Mouse (Mus musculus) megakaryocyte, embryonic 14.5 days (primary cell): ENCODE data around the gene Ccne1. TPM values are rescaled to one million over a fixed set of nuclear protein-coding genes. Genes with fewer than 3 reads are reported as not detected.

Experiments
- H3K27me3 ChIP-seq: replicated peaks from 2 replicates; pipeline ENCODE3; 2012; ENCODE audit warnings: inconsistent platforms
- H3K36me3 ChIP-seq: replicated peaks from 2 replicates; pipeline ENCODE3; 2012; ENCODE audit warnings: low read length, inconsistent platforms, mixed read lengths
- H3K4me1 ChIP-seq: 2 replicates; pipeline ENCODE4 v1.6.1; 2012; ENCODE audit warnings: inconsistent platforms
- H3K4me3 ChIP-seq: replicated peaks from 2 replicates; pipeline ENCODE3; 2012; ENCODE audit warnings: moderate library complexity, mild to moderate bottlenecking, inconsistent platforms
- H3K9me3 ChIP-seq: 2 replicates; pipeline ENCODE4 v1.6.1; 2012; ENCODE audit warnings: inconsistent platforms
- FLI1 ChIP-seq: IDR thresholded peaks from 2 replicates; pipeline ENCODE4 v1.6.1; 2012; ENCODE audit warnings: low read length, inconsistent platforms, mixed read lengths
- GATA1 ChIP-seq: IDR thresholded peaks from 3 replicates; pipeline ENCODE4 v1.6.1; 2012; ENCODE audit warnings: mixed read lengths, low read length, inconsistent platforms, borderline replicate concordance
- polyA plus RNA-seq: library from polyadenylated mRNA; stranded (reverse); fragments of >175 nt; gene quantifications from 2 replicates; pipeline ENCODE4 v1.2.3, GENCODE M21; 2012; ENCODE audit warnings: low replicate concordance; ENCODE audit not compliant: insufficient read depth

The Ccne1 gene
- polyA plus RNA-seq = 5.8 and 5.9 TPM in 2 replicates

- H3K4me3 ChIP-seq = peak within 1 kb of the TSS; percentile 95
- TF ChIP-seq FLI1 (no peak), GATA1 (no peak)
- H3K4me1 ChIP-seq = peaks cover 31% of the 10 kb centered on the region
- H3K9me3 ChIP-seq = no peaks in the 10 kb centered on the region
- peaks cover 14% of the 10 kb centered on the region for H3K36me3 ChIP-seq
- H3K27me3 ChIP-seq = peaks cover 6% of the 10 kb centered on the region
Measured at GRCm38 (mm10) chr7:38107371-38108259, at the start of gene Ccne1. Ccne1 (minus strand) TSS chr7:38107534.

GRCm38 (mm10) chr7:38155829-38156228, 48.5 kb upstream of the Ccne1 start:
- Histone ChIP-seq H3K4me1 (no peaks in the 10 kb centered on the region), H3K36me3 (no peaks in the 10 kb centered on the region), H3K27me3 (peaks cover 17% of the 10 kb centered on the region), H3K4me3 (no peak overlapping the region), H3K9me3 (no peaks in the 10 kb centered on the region)
- TF ChIP-seq GATA1 (no peak), FLI1 (no peak)

- Histone ChIP-seq H3K27me3 (peaks cover 16% of the 10 kb centered on the region), H3K4me3 (no peak overlapping the region), H3K36me3 (no peaks in the 10 kb centered on the region), H3K9me3 (no peaks in the 10 kb centered on the region), H3K4me1 (no peaks in the 10 kb centered on the region)
- no peak for TF ChIP-seq FLI1
- TF ChIP-seq GATA1 = no peak
Measured at GRCm38 (mm10) chr7:38152571-38152970, 45.2 kb upstream of the Ccne1 start.

GRCm38 (mm10) chr7:38151706-38152312, 44.5 kb upstream of the Ccne1 start:
- TF ChIP-seq GATA1 (no peak), FLI1 (no peak)
- Histone ChIP-seq H3K36me3 (no peaks in the 10 kb centered on the region), H3K4me3 (no peak overlapping the region), H3K4me1 (no peaks in the 10 kb centered on the region), H3K27me3 (peaks cover 14% of the 10 kb centered on the region), H3K9me3 (no peaks in the 10 kb centered on the region)

- Histone ChIP-seq H3K9me3 (no peaks in the 10 kb centered on the region), H3K27me3 (peaks cover 27% of the 10 kb centered on the region), H3K4me1 (no peaks in the 10 kb centered on the region), H3K4me3 (no peak overlapping the region), H3K36me3 (no peaks in the 10 kb centered on the region)
- no peak for TF ChIP-seq GATA1
- no peak for TF ChIP-seq FLI1
Measured at GRCm38 (mm10) chr7:38147477-38147876, 40.1 kb upstream of the Ccne1 start.

- H3K4me1 ChIP-seq = 0 out of 2 replicates have a peak, but pooled peaks cover 6% of the 10 kb centered on the region
- H3K27me3 ChIP-seq = peaks cover 38% of the 10 kb centered on the region
- H3K36me3 ChIP-seq = no peaks in the 10 kb centered on the region
- no peaks in the 10 kb centered on the region for H3K9me3 ChIP-seq
- H3K4me3 ChIP-seq = no peak overlapping the region
- no peak for TF ChIP-seq GATA1
- TF ChIP-seq FLI1 = no peak
Measured at GRCm38 (mm10) chr7:38141747-38142545, 34.6 kb upstream of the Ccne1 start.

GRCm38 (mm10) chr7:38140324-38140723, 33.0 kb upstream of the Ccne1 start:
- no peaks in the 10 kb centered on the region for H3K9me3 ChIP-seq
- TF ChIP-seq GATA1 = no peak
- no peak for TF ChIP-seq FLI1
- no peaks in the 10 kb centered on the region for H3K36me3 ChIP-seq
- peaks cover 43% of the 10 kb centered on the region for H3K27me3 ChIP-seq
- peaks cover 6% of the 10 kb centered on the region; the same call in 1 of the 2 replicates for H3K4me1 ChIP-seq
- H3K4me3 ChIP-seq = no peak overlapping the region

- no peak overlapping the region for H3K4me3 ChIP-seq
- peaks cover 8% of the 10 kb centered on the region for H3K4me1 ChIP-seq
- H3K27me3 ChIP-seq = peaks cover 19% of the 10 kb centered on the region
- TF ChIP-seq FLI1 (no peak), GATA1 (no peak)
- H3K36me3 ChIP-seq = no peaks in the 10 kb centered on the region
- no peaks in the 10 kb centered on the region for H3K9me3 ChIP-seq
Measured at GRCm38 (mm10) chr7:38134471-38134870, 27.1 kb upstream of the Ccne1 start.

GRCm38 (mm10) chr7:38131186-38131585, 23.9 kb upstream of the Ccne1 start:
- Histone ChIP-seq H3K9me3 (no peaks in the 10 kb centered on the region), H3K27me3 (peaks cover 14% of the 10 kb centered on the region), H3K4me3 (no peak overlapping the region), H3K4me1 (peaks cover 17% of the 10 kb centered on the region), H3K36me3 (no peaks in the 10 kb centered on the region)
- TF ChIP-seq GATA1 = no peak
- no peak for TF ChIP-seq FLI1
